Mouse (Mus musculus) adrenal gland, postnatal 4 days (tissue): Measurements from ENCODE around the gene Akap2. TPM values are rescaled to one million over a fixed set of nuclear protein-coding genes. Genes with fewer than 3 reads are reported as not detected.

Experiments
- DNase-seq, 2 experiments: peaks; one replicate each; pipeline ENCODE4 v3.0.0; 2021 to 2022; ENCODE audit warnings: low spot score in 2 of 2, mixed read lengths in 2 of 2
- total RNA-seq, 2 experiments: library from RNA; stranded (reverse); gene quantifications; 2 replicates each; pipeline ENCODE4 v1.2.3; 2021

The Akap2 gene
- total RNA-seq, 2 experiments from 2014 or later, result 106 to 114 TPM

- no peak for DNase-seq
Observed at GRCm38 (mm10) chr4:57751054-57751453, 33.6 kb downstream of the Akap2 start.

GRCm38 (mm10) chr4:57751566-57751965 lies 34.1 kb downstream of the Akap2 start:
- DNase-seq, result no peak

GRCm38 (mm10) chr4:57755085-57755484 lies 37.6 kb downstream of the Akap2 start:
- no peak for DNase-seq

- DNase-seq, result no peak
Observed at GRCm38 (mm10) chr4:57757997-57758396, 40.5 kb downstream of the Akap2 start.

GRCm38 (mm10) chr4:57762424-57762823 lies 45.0 kb downstream of the Akap2 start:
- no peak for DNase-seq

GRCm38 (mm10) chr4:57764392-57764791 lies 46.9 kb downstream of the Akap2 start:
- DNase-seq, result no peak

GRCm38 (mm10) chr4:57764926-57765325 lies 47.5 kb downstream of the Akap2 start:
- DNase-seq, result no peak

- no peak for DNase-seq
Observed at GRCm38 (mm10) chr4:57765806-57766205, 48.3 kb downstream of the Akap2 start.

GRCm38 (mm10) chr4:57769007-57769406 lies 51.5 kb downstream of the Akap2 start:
- DNase-seq, result no peak

- DNase-seq, result no peak
Observed at GRCm38 (mm10) chr4:57770185-57770823, 52.8 kb downstream of the Akap2 start.

- DNase-seq, result no peak
Observed at GRCm38 (mm10) chr4:57771558-57772219, 54.2 kb downstream of the Akap2 start.

GRCm38 (mm10) chr4:57772851-57773510 lies 55.5 kb downstream of the Akap2 start:
- DNase-seq, result no peak

- DNase-seq, result no peak
Observed at GRCm38 (mm10) chr4:57774517-57774916, 57.1 kb downstream of the Akap2 start.

- no peak for DNase-seq
Observed at GRCm38 (mm10) chr4:57775582-57775981, 58.1 kb downstream of the Akap2 start.

GRCm38 (mm10) chr4:57780403-57780802 lies 62.9 kb downstream of the Akap2 start:
- DNase-seq, result no peak

- no peak for DNase-seq
Observed at GRCm38 (mm10) chr4:57780833-57781641, 63.6 kb downstream of the Akap2 start.

GRCm38 (mm10) chr4:57781994-57782393 lies 64.5 kb downstream of the Akap2 start:
- peak; percentile 25 to 53 for DNase-seq

GRCm38 (mm10) chr4:57782549-57783390 lies 65.3 kb downstream of the Akap2 start:
- no peak for DNase-seq

GRCm38 (mm10) chr4:57783391-57783770 lies 65.9 kb downstream of the Akap2 start:
- no peak for DNase-seq

GRCm38 (mm10) chr4:57783853-57784600 lies 66.6 kb downstream of the Akap2 start:
- no peak for DNase-seq
